Mouse (Mus musculus) ES-Bruce4 (cell line): Measurements from ENCODE around the gene Gtpbp3.

Source experiments
- CTCF ChIP-seq: IDR thresholded peaks from one replicate; pipeline ENCODE4 v1.8.1; 2011; ENCODE audit warnings: low read depth, low read length
- EP300 ChIP-seq: IDR thresholded peaks from 2 replicates; pipeline ENCODE4 v1.6.1; 2011; ENCODE audit warnings: low read depth, low read length; ENCODE audit not compliant: insufficient read depth
- POLR2A ChIP-seq: IDR thresholded peaks from one replicate; pipeline ENCODE4 v1.8.1; 2011; ENCODE audit warnings: low read length; ENCODE audit not compliant: insufficient read depth

DNA sequence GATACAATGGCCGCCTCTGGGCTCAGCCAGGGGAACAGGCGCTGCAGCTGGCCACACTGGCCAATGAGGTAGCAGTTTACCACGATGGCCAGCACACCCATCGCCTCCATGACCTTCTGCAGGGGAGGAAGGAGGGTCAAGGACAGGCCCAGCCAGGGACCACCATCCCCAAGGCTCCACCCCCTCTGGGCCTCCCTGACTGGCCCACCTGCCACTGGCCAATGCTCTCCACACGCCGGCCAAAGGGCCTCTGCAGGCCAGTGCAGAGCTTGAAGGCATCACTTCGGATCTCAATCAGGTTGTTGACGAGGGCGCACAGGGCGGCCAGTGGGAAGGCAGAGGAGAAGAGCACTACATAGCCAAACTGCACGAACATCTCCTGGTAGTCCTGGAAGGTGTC is 9.0 kb upstream of the Gtpbp3 start:
- TF ChIP-seq EP300, result no peak
- TF ChIP-seq POLR2A, result no peak
- TF ChIP-seq CTCF, result no peak
